Mouse (Mus musculus): Measurements from ENCODE around the gene Gfod2.

The Gfod2 gene

DNA sequence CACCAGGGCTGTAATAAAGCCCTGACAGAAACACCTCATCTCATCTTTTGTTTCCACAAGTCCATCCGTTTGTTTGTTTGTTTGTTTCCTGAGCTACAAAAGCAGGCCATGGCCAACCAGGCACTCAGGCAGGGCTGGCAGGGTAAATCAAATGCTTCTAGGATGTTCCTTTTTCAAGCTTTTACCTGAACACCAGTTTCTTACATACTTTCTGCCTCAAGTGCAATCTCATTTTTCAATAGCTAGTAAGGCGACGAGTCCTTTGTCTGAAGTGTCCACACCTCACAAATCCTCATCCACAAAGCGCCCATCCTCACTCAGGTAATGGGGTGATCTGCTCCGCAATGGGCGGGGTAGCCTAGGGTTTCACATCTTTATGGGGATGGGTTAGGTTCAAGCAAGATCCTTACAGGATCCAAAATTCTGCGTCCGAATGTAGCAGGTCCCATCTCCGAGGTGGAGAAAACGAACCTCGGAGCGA, 628 bp downstream of the Gfod2 start:
- DNase-seq = no peak

DNA sequence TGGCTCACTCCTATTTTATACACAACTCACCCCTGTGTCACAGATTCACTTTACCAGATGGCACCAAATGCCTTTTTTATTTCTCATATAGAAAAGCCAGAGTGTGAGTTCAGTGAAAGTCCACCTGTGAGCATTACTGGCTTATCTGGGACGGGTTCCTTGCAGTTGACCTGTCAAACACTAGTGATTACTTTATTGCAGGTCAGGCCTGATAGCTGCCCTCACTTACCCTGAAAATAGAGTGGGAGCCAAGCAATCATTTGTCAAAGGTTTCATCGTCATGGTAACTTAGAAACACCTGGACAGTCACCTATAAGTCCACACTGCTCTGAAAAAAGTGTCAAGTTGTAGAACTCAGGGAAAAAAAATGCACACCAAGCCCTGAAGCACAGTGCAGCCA, 3.8 kb downstream of the Gfod2 start:
- DNase-seq = no peak

DNA sequence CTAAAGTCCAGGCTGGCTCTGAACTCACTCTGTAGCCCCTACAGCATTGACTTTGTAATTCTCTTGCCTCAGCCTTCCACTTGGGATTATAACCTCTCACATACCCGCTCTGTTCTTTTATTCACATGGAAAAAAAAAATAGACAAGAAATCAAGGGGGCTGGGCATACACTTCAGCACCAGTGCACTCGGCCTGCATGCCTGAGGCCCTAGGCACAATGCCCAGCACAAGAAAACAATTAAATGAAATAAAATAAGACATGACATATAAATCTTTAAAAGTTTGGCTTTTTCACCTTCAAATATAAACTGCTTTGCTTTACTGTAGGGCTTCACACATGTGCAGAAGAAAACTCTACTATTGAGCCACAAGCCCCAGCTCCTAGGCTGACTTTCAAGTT, 4.5 kb downstream of the Gfod2 start:
- no peak for DNase-seq

DNA sequence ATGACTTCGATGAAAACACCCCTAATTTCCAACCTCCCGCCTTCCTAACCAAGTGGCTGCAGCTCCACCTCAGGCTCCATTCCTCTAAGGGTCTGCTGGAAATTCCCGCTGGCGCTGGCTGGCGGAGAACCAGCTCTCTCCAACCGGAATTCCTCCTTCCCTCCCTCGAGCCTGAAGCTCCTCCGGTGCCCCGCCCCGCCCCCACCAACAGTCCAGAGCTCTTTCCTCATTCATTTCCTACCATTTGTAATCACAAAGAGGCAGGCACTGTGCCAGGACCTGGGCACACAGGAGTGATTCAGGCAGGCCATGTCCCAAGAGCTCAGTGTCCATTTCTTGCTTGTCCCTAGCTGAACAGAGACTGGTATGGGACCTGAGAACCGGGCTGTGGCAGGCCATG, 7.9 kb downstream of the Gfod2 start:
- peak; percentile 85 to 93 for DNase-seq

DNA sequence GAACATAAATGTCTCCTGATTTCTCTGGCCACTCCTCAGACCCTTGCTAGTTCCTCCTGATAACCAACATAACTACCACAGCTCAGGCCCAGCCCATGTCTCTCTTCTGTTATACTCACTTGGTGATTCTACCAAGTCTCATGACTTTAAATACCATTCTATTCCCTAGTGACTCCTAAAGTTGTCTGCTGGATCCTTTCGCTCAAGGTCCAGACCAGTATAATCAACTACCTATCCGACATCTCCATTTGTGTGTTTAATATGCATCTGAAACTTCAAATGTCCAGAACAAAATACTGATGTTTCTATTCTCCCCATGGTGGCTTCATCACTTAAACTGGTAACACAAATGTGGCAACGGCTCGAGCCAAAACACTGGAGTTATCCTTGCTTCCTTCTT, 15.2 kb downstream of the Gfod2 start:
- DNase-seq = no peak

DNA sequence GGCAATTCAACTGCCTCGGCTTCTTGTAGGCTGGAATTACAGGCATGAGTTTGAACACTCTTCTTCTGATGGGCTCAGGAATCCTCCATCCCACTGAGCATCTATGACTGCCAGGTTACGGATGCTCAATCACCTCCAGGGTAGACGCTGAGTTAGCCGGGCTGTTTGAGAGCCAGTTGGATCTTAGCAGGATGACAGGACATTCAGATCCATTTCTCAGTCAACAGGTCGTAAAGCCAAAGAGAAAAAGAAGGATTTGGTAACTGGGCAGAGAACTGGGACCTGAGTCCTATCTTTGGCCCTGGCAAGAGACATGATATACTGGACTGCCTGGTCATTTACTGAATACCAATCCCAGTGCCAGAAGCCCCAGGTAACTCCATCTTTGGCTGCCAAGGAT, 19.2 kb downstream of the Gfod2 start:
- no peak for DNase-seq

DNA sequence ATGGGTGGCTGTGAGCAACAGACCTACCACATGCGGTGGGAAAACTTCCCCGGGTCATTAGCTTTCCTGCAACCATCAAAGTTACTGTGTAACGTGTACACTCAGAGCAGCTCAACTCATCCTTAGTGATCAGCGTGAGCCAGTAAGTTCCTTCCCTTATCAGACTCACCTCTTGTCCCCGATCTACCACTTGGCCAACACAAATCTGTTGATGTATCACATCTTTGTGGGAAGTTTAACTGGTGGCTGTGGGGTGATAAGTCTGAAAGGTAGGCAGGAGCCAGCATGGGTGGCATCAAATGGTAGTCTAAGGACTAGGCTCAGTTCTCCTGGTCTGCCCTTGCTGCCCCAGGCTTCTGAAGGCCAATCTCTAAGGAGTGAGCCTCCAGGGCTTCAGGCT, 26.3 kb downstream of the Gfod2 start:
- DNase-seq = no peak

DNA sequence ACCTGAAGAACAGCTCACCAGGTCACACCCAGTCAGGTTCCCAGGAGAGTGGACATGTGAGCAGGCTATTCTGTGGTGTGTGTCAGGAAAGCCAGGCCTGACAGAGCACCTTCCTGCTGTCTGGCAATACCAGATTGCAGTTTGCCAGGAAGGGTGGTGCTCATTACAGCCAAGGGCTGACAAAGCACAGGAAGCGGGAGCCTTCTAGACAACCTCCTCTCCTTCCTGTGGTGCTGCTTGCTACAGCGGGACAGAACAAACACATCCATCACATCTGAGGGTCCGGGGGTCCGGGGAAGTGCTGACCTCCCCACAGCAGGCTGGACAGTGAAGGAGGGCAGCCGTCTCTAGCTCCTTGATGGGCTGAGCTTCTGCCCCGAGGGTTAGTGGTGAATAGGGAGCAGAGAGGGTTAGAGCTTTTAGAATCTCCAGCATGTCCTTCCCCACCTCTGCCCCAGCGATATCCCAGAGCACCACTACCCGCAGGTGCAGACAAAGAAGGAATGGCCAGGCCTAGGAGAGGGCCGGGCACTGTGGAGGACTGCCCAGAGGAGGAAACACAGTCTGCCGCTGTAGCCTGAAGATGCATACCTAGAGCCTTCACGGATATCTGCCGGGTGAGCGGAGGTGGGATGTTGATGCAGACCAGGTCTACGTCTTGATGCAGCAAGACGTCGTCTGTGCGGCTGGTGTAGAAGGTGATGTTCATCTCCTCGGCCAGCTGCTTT, 30.9 kb downstream of the Gfod2 start:
- DNase-seq = peak; percentile 73 to 83

DNA sequence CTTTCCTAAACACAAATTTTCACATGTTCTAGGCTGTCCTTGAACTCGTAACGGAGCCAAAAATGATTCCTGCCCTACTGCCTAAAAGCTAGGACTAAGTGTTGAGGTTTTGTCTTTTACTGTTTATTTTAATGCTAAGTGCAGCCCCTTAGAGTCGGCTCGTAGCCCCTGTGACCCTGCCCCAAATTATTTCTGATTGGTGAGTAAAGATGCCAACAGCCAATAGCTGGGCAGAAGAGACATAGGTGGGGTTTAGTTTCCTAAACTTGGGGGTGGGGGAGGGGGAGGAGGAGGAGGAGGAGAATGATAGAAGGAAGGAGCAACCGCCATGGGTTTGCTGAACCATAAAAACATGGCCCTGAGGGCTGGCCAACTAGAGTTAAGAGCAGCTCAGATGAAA, 32.7 kb downstream of the Gfod2 start:
- no peak for DNase-seq

DNA sequence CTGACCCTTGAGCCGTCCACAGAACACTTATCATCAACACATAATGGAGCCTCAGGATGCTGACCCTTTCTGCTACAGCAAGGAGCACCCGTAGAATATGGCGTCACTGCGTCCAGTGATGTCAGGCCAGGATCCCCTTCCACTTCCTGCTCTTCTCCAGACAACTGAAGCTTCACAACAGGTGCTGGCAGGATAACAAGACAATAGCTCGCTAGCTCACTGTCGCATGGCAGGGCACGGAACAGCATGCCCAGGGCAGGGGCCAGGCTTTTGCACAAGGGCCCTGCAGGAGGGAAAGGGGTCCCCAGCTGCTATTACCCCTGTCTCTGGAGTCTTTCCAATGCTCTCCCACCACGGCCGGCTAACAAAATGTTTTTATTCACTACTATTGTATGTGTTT, 35.6 kb downstream of the Gfod2 start:
- DNase-seq = no peak

DNA sequence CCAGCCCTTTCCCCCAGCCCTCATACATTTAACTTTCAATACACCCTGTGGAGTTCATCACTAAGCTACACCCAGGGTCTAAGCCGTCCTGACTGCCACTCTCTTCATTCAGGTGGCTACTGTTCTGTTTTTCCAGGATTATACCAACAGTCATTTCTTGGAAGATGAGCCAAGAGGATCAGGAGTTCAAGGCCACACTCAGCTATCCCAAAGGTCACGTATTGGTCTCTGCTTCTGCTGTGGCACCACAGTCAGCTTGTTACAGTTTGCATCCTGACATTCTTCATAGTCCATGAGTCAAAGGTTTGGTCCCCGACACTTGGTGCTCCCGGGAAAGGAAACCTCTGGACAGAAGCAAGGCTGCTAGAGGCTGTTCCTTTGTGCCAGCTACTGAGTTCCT, 38.8 kb downstream of the Gfod2 start:
- DNase-seq = no peak

DNA sequence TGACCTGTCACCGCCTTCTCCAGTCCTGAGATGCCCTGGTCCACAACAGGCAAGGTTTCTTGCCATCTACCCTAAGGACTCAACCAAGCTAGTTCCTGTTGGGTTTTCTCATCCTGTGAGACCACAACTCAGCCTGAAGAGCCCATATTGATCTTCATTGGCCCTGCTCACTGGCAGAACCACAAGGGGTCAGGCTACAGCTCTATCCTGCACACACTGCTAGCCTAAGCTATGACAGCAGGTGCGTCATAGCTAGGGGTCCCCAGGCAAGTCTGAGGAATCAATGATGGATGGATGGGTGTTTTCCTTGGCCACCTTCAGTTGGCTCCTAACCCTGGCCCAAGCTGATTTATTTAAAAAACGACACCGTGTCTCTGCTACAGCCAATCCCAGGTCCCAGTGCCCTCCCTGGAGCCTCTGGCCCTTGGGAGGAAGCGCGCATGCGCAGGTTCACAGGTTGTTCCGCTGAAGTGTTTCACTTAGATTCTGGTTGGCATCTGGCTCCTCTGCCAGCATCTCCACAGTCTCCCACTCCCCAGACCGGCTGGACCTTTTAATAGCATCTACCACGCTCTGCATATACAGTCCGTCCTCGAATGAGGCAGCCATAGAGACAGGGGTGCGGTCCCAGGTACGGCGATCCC, 42.0 kb downstream of the Gfod2 start:
- no peak for DNase-seq

DNA sequence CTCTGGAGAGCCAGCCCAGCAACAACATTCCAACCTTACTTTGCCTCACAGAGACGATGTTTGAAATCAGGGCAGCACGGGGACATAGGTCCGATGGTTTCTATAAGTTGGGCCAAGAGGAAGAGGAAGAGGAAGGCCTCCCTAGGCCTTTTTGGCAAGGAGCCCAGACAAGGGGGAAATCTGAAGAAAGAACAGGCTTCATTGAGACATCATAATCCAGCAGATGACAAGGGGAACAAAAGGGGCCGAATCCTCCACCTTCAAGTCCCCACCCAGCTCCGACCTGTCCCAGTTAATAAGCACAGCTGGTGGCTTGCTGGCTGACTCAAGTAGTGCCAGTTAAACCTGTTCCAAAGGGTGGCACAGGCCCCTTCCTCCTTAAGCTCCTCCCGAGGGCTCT, 43.4 kb downstream of the Gfod2 start:
- peak in 1 of 2 experiments; percentile 44 for DNase-seq

DNA sequence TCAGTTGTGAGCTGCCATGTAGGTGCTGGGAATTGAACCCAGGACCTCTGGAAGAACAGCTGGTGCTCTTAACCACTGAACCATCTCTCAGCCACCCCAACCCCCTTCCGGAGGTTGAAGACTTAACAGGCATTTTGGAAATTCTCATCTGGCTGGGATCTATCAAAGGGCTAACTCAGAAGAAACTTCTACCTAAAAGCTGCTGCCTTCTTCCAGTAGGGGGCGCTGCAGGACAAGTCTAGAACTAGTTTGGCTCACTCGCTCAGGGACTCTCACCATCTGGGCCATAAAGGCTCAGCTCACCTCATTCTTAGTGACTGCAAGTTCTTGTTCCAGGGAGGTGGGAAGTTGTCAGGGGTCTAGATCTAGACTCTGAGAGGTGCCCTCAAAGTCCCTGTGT, 44.3 kb downstream of the Gfod2 start:
- peak; percentile 84 to 87 for DNase-seq

DNA sequence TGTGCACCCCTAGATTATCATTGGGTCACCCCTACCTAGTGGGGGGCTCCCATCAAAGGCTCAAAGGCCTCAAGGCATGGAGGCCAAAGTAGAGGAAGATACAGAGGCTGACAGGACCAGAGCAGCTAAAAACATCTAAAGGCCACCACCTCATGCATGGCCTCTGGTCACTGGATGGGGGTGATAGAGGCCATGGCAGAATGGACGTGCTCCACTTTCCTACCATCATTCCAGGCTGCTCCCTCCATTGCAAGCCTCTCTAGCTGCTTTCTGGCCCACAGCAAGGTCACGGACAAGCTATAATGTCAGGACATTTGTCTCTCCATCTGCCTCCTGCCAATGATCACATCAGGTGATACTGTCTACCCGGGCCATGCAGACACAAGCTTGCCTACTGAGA, 46.2 kb downstream of the Gfod2 start:
- DNase-seq = no peak

DNA sequence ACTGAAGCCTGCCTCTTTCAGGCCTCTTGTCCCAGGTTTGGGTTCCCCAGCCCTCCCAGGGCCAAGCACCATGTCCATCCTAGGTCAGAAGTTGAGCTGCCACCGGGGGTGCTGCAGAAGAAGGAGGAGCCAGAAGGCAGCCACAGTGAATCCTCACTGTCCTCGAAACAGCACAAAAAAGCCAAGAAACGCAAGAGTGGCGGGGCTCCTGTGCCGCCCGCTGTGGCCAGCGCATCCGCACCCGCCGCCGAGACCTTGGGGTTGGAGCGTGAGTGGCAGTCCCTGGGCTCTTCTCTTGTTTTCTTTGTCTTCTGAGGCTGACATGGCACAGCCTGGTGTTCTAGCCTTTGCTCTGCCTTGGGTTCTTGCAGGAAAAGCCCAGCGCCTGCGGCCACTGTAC, 49.1 kb downstream of the Gfod2 start:
- DNase-seq = no peak

DNA sequence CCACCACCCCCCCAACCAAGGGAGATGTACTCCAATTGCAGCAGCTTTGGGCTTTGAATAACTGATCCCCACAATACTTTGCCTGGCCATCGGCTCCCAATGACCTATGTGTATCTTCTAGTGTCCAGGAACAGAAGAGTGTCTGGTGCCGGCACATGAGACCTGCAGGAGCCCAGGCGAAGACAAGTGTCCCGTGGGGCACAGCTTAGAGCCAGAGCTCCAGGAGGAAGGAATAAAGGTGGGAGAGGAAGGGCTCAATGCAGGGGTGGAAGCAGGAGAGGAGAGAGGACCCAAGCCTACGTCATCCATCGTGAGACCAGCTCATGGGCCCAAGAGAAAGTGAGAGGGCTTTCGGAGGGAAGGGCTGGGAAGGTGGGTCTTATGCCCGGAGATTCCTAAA, 49.8 kb downstream of the Gfod2 start:
- no peak for DNase-seq

DNA sequence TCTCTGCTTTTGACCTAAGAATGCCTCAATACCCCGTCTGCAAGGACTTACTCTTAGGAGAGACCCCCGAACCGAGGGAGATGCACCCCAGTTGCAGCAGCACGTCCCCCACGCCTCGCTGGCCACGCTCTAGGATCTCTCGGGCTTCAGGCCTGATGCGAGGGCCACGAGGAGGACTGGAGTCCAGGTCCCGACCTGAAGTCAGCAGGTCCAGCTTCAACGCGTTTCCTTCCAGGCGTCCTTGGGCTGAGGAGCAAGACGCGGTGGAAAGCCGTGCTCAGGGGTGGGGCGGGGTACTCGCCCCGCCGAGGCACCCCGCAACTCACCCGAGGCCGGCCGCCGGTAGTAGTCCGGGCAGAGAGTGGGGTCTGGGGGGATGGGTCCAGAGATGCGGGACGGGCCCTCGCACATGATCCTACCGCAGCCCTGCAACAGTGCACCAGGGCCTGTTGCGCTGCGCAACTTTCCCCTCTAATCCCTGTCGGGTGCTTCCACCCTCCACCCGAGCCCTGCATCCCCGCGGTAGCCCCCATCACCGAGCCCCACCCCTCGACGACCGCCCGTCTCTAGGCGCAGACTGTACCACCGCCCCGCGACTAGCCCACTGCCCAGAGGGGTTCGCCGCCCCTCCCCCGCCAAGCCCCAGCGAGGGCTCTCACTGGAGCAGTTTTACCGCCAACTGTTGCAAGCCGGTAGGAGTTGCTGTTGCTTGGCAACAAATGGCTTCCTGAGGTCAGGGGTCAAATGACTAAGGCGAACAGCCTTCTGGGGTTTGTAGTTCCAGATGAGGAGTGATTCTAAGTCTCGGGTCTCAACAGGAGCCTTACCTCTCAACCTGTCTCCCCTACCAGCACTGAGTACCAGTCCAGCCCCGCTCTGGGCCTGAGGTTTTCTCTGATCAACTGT, 50.7 kb downstream of the Gfod2 start, which contains the start of the genes 4933405L10Rik and Enkd1:
4933405L10Rik (plus strand) TSS at position 158 of the 906 bp plus-strand sequence.
Enkd1 (minus strand) TSS at position 713 of the 906 bp plus-strand sequence.
- DNase-seq = peak; percentile 88 to 90

DNA sequence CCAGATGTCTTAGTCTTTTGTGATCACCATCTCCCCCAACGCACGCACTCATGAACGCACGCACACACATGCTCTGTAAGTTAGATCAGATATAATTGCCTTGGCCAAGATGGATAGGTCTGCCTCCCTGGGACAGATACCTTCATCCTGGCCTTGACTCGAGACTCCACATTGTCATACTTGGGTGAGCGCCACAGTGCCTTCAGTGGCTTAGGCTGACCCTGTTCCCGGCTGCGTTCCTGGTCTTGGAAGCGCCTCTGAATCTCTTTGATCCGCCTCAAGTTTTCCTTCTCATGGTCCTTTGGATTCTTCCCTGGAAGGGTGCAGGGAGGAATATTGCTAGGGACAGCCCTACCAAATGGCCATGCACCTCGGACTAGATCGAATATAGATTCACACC, 52.0 kb downstream of the Gfod2 start:
- DNase-seq = no peak

DNA sequence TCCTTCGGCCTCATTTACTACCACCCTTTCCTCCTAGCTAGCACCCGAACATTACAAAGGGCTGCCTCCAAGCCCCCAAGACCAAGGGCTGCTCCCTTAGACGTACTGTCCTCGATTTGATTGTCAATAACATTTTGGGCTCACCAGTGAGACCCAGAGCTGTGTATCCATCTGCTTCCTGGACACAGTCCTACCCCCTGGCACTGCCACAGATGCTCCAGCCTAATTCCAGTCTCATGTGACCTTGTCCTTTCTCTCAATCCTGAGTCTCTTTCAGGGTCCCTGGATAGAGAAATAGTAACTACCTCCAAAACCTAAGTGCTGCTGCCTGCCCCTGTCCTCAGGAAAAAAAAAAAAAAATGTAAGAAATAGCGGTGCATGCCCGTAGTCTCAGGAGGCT, 53.5 kb downstream of the Gfod2 start:
- DNase-seq = no peak

DNA sequence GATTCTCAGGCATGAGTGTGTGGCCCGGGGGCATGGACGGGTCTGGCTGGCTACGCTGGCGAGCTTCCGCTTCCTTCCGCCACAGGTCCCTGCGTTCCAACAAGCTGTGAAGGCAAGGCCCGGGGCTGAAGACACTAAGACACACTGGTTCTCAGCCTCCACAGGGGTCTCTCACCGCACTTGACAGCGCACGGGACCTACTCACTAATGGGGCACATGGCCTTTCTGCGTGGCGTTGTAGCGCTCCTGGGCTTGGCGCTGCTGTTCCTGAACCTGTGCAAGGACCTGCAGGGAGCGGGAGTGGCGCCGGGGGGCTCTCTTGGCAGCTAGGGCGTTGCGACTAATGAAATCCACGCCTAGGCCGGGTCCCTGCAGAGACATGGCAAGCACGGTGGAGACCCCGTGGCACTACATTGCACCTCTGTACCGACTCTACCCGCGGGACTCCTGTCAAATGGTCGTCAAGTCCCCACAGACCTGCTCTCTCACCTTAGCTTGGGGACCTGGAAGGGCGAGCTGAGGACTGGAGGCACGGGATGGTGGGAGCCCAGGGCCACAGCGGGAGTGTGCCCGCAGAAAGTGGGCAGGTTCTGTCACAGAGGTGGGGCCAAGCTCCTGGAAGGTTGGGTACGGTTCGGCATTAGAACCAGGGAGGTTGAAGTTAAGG, 54.2 kb downstream of the Gfod2 start:
- DNase-seq = no peak

DNA sequence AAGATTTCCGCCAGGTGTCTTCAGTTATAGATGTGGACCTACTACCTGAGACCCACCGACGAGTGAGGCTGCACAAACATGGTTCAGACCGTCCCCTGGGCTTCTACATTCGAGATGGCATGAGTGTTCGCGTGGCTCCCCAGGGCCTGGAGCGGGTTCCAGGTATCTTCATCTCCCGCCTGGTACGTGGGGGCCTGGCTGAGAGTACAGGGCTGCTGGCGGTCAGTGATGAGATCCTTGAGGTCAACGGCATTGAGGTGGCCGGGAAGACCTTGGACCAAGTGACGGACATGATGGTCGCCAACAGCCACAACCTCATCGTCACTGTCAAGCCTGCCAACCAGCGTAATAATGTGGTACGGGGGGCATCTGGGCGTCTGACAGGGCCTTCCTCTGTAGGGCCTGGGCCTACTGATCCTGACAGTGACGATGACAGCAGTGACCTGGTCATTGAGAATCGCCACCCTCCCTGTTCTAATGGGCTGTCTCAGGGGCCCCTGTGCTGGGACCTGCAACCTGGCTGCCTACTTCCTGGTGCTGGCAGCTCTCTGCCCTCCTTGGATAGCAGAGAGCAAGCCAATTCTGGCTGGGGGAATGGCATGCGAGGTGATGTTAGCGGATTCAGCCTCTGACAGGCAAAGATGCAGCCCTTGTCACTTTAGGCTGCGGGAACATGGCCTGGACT, 55.6 kb downstream of the Gfod2 start:
- DNase-seq = no peak
